Mouse (Mus musculus): ENCODE results near the gene Tob1.

- no peak for TF ChIP-seq POLR2A (IDR thresholded peaks at IDR 0.05; ENCODE audit: insufficient read depth, low read length)
- TF ChIP-seq CTCF (IDR thresholded peaks at IDR 0.05; ENCODE audit: low read depth, low read length) = no peak
- TF ChIP-seq EP300 (IDR thresholded peaks at IDR 0.05; ENCODE audit: insufficient read depth, low read depth, low read length) = no peak
These were observed 5.0 kb downstream of the Tob1 start for GRCm38 (mm10) chr11:94216247-94216646.

Measured in ES-Bruce4 (cell line).